Mouse (Mus musculus) left cerebral cortex, adult 11 months (tissue): Measurements from ENCODE around the gene Tnfrsf1b.

Experiments used
- DNase-seq: peaks from one replicate; pipeline ENCODE4 v3.0.0; 2022; ENCODE audit warnings: low spot score

Gene Tnfrsf1b

DNA sequence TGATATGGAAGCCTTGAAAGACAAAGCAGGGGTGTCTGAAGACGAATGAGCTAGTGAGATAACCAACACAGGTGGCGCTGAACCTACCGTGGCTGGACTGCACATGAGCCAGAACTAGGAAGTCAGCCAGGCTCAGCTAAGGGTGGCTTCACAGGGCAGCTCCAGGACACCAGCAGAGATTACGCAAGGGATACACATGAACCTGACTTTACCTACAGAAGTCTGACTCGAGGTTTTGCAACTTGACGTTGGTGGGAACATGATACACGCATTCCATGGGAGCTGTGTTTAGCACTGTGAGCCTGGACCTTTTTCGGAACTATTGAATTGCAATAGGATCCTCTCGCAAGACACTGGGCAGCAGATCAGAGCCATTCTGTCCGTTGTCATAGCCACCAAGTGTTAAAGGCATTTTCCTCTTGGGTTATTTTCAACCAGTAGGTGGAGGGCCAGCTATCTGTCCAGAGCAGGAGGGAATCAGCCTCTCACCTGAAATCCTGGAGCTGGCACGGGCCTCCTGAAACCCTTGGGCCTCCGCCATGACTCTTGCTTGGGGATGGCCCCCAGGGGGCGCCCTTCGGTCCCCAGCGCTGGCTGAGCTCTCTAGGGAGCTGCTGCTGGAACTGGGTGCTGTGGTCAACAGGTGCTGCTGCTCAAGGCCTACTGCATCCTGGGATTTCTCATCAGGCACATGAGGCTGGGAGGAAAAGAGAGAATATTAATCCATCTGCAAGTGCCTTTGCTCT lies 27.3 kb downstream of the Tnfrsf1b start:
- DNase-seq = no peak

- no peak for DNase-seq
Observed at GRCm38 (mm10) chr4:145217837-145218236, 28.8 kb downstream of the Tnfrsf1b start.

DNA sequence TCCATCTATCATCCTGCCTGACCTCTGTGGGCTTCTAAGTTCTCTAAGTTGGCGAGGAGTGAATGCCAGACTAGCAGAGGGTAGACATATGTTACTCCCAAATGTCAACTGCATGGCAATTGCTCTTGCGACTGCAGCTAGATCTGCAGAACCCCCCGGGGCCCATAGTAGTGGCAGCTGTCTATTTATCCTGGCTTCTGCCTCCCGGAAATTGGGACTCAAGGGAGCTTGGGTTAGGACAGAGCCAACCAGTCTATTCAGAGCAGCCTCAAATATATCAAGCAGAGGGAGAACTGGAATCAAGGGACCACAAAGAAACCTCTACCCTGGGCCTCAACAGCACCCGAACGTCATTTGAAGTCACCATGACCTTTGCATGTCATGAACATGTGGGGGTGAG lies 29.6 kb downstream of the Tnfrsf1b start:
- no peak for DNase-seq

- no peak for DNase-seq
Observed at GRCm38 (mm10) chr4:145215396-145215795, 31.3 kb downstream of the Tnfrsf1b start.

DNA sequence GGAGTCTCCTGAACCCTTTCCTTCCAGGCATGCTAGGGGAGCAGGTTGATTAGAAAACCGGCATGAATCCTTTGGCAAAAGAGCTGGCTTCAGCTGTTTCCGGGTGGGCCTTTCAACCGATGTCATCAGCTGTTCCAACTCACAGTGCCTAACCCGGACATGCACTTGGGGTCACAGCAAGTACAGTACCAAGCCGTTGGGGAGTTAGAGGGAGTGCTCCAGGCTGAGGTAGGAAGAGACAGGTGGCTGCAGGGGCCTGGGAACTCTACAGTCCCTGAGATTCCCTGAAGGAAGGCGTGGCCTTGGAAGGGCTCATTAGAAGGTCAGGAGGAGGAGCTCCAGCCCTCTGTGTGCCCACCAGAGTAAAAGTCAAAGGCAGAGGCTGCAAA lies 31.9 kb downstream of the Tnfrsf1b start:
- DNase-seq = no peak

DNA sequence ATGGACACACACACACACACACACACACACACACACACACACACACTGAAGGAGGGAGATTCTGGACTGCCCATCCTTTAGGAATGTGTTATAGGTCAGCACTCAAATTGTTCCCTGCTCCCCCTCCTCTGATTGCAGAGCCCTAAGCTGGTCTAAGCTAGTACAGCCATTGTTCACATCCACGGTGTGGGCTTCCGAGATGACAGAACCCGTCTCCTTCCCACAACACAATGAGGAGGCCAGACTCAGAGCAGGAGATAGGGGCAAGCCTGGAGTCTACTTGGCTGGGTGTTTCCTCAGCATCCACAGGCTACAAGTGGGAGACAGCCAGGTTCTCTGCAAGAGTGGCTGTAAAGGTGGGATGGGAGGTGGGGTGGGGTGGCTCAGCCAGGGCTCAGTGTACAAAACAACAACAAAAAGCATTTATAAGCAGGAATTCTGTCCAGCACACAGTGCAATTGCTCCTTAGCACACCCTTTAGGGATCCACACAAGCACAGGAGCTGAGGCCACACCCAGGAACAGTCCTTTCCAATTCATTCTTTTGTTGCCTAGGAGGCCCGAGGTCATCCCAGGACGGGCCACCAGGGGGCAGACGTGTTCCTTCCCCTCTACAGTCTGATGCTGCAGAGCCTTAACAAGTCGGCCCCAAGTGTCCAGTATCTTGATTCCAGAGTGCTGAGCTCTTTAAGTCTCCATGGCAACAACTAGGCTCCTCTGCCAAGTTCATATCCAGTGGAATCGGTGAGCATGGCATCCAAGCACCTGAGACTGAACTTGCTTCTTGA lies 32.5 kb downstream of the Tnfrsf1b start:
- DNase-seq = peak; percentile 87

- no peak for DNase-seq
Observed at GRCm38 (mm10) chr4:145211076-145211475, 35.6 kb downstream of the Tnfrsf1b start.

DNA sequence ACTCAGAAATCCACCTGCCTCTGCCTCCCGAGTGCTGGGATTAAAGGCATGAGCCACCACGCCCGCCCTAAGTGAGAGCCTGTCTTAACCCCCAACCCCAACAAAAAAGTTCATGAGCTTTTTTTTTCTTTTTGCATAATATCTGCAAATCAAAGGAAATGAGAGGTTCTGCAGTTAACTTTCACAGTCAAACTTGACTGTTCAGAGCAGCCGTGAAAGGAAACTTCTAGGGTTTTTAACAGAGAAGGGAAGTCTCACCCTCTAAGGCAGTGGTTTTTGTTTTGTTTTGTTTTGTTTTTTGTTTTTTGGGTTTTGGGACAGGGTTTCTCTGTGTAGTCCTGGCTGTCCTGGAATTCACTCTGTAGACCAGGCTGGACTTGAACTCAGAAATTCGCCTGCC lies 36.1 kb downstream of the Tnfrsf1b start:
- DNase-seq = no peak

- DNase-seq = no peak
Observed at GRCm38 (mm10) chr4:145209690-145210088, 37.0 kb downstream of the Tnfrsf1b start.

- no peak for DNase-seq
Observed at GRCm38 (mm10) chr4:145209076-145209689, 37.5 kb downstream of the Tnfrsf1b start.

- DNase-seq = no peak
Observed at GRCm38 (mm10) chr4:145207718-145208371, 38.8 kb downstream of the Tnfrsf1b start.

DNA sequence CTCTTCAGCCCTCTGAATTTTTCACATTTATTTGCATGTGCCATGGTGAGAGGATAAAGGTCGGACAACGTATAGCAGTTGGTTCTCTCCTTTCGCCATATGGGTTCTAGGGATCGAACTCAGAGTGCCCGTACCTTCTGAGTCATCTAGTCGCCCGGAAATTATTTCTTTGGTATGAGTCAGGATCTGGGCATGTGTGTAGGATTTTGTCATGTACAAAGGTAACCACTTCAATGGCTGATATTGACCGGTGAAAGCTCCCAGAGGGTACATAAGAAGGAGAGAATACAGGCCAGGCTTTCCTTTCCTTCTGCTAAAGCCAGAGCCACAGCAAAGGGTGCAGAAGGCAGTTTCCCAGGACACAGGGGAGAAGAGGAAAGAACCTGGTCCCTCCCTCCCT lies 41.9 kb downstream of the Tnfrsf1b start:
- no peak for DNase-seq

GRCm38 (mm10) chr4:145203305-145203704 lies 43.4 kb downstream of the Tnfrsf1b start:
- DNase-seq = no peak

DNA sequence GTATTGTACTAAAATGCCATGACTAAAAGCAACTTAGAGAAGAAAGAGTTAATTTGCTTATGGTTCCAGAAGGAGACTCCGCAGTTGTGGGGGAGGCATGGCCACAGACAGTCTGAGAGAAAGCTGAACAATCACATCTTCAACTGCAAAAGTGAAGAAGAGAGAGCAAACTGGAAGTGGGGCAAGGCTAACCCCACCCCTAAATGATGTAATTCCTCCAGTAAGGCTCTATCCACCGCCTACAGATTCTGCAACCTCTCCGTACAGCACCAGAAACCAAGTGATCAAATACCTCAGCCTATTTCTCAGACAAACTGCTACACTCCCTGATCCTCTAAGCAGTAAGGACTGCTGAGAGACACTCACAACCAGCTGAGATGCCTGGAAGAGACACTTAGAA lies 45.2 kb downstream of the Tnfrsf1b start:
- DNase-seq = no peak

GRCm38 (mm10) chr4:145199982-145200699 lies 46.5 kb downstream of the Tnfrsf1b start:
- no peak for DNase-seq

DNA sequence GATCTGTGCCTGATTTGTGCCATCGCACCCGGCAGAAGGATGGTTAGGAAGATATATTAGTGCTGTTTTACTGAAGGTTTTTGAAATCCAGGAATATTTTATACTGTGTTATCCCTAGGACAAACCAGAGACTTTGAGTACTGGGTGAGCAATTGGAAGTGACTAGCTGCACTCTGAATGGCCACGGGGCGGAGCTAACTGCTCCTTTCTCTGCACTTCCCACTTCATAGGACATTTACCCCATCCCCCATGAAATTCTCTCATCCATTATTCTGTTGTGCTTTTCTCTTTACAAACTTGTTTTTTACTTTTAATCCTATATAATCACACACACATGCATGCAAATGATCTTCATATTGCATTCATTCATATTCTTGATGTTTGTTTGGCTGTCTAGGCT lies 50.1 kb downstream of the Tnfrsf1b start:
- no peak for DNase-seq

DNA sequence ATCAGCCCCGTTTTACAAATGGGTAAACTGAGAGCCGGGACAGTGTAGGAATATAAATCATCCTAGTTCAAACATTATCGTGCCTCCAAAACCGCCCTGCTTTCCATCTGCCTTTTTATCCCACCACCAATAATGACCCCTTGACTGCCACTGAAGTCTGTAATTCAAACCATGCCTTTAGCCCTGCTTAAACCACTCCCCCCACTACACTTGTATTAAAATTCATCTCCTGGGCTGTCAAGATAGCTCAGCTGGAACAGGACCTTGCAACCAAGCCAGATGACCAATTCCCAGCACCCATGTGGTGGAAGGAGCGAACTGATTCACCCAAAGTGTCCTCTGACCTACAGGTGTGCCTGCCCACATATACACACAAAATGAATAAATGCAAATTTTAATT lies 51.5 kb downstream of the Tnfrsf1b start:
- no peak for DNase-seq

GRCm38 (mm10) chr4:145194559-145195162 lies 52.0 kb downstream of the Tnfrsf1b start, which contains the start of gene Vps13d:
Vps13d (minus strand) TSS chr4:145195005.
- peak; percentile 73 for DNase-seq

DNA sequence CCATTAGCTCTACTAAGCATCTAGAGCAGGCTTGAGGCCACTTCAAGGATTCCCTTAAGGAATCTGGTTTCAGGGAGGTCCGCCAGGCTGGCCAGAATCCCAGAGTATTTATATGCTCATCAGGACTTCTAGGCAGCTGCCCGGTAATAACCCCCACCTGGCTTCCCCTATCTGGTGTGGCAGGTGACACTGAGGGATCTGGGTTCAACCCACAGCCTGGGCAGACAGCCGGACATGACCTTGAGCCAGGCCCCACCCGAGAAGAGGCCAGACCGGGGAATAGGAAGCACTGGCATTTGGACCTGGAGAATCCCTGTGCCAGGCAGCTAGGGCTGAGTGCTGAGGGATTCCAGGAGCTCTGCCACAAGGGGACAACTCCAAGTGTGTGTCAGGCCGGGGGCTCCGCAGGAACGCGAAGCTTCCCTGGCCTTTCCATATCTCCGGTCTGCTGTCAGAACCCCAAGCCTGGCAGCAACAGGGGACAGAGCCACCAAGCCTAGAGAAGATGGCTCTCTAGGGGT lies 52.6 kb downstream of the Tnfrsf1b start:
- DNase-seq = no peak

DNA sequence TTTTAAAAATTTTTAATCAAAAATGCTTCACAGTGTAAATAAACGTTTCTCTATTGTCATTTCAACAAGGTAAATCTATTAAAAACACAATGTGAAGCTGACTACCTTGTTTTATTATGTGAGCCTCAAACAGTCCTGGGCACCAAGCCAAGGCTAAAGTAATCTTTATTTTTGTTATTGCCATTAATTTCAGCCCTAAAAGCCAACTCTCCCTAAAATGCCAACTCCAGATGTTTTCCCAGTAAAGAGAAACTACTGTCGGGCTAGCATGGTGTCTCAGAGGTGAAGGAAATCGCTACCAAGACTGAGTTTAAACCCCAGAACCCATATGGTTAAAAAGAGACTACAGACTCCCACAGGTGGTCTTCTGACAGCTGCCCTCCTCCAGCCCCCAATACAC lies 53.3 kb downstream of the Tnfrsf1b start:
- no peak for DNase-seq

DNA sequence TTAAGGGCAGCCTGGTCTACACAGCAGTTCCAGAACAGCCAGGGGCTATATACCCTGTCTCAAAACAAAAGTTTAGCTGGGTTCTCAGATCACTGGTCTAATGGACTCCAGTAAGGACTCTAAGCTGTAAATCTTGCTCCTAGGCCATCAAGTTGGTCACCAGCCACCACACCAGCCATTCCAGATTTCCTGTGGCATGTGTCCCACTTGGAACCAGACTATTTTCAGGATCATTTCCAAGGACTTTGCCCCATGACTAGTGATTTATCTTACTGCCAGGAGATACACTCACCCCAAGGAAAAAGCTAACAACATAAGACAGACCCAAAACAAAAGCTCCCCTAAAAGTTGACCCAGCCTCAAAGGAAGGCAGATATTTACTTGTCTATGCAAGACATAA lies 54.0 kb downstream of the Tnfrsf1b start:
- DNase-seq = no peak
